Mouse (Mus musculus) ES-Bruce4 (cell line): Measurements from ENCODE around the gene Lin7c. TPM values are rescaled to one million over a fixed set of nuclear protein-coding genes. Genes with fewer than 3 reads are reported as not detected.

Experiments
- H3K27ac ChIP-seq: 2 replicates; pipeline ENCODE4 v1.5.1; 2012; ENCODE audit warnings: low read length, inconsistent platforms; ENCODE audit not compliant: insufficient read depth
- H3K27me3 ChIP-seq: 2 replicates; pipeline ENCODE4 v1.6.1; 2012; ENCODE audit warnings: mild to moderate bottlenecking, low read length, inconsistent platforms; ENCODE audit not compliant: control insufficient read depth, poor library complexity, insufficient read depth, severe bottlenecking
- H3K36me3 ChIP-seq: 2 replicates; pipeline ENCODE4 v1.6.1; 2012; ENCODE audit warnings: inconsistent platforms, mild to moderate bottlenecking, low read length, moderate library complexity; ENCODE audit not compliant: control insufficient read depth, poor library complexity, insufficient read depth, severe bottlenecking
- H3K4me1 ChIP-seq: one replicate; pipeline ENCODE4 v1.8.1; 2011; ENCODE audit warnings: low read length; ENCODE audit not compliant: control insufficient read depth, insufficient read depth
- H3K4me3 ChIP-seq: 2 replicates; pipeline ENCODE4 v1.5.1; 2011; ENCODE audit warnings: low read depth, mild to moderate bottlenecking, low read length
- H3K9ac ChIP-seq: 2 replicates; pipeline ENCODE4 v1.6.1; 2012; ENCODE audit warnings: low read depth, mild to moderate bottlenecking, inconsistent platforms; ENCODE audit not compliant: poor library complexity, severe bottlenecking
- H3K9me3 ChIP-seq: replicated peaks from 2 replicates; pipeline ENCODE4 v1.6.1; 2012; ENCODE audit warnings: mild to moderate bottlenecking, low read length, inconsistent platforms; ENCODE audit not compliant: control insufficient read depth, poor library complexity, insufficient read depth, severe bottlenecking
- CTCF ChIP-seq: IDR thresholded peaks from one replicate; pipeline ENCODE4 v1.8.1; 2011; ENCODE audit warnings: low read depth, low read length
- EP300 ChIP-seq: IDR thresholded peaks from 2 replicates; pipeline ENCODE4 v1.6.1; 2011; ENCODE audit warnings: low read depth, low read length; ENCODE audit not compliant: insufficient read depth
- POLR2A ChIP-seq: IDR thresholded peaks from one replicate; pipeline ENCODE4 v1.8.1; 2011; ENCODE audit warnings: low read length; ENCODE audit not compliant: insufficient read depth
- polyA plus RNA-seq: library from polyadenylated mRNA; stranded (reverse); fragments of >200 nt; gene quantifications from 2 replicates; pipeline ENCODE4 v1.2.4, GENCODE M21; 2011; ENCODE audit warnings: low read depth; ENCODE audit not compliant: missing spikeins, insufficient read depth, insufficient read length

The Lin7c gene
- polyA plus RNA-seq, 1 experiment = 139 TPM

DNA sequence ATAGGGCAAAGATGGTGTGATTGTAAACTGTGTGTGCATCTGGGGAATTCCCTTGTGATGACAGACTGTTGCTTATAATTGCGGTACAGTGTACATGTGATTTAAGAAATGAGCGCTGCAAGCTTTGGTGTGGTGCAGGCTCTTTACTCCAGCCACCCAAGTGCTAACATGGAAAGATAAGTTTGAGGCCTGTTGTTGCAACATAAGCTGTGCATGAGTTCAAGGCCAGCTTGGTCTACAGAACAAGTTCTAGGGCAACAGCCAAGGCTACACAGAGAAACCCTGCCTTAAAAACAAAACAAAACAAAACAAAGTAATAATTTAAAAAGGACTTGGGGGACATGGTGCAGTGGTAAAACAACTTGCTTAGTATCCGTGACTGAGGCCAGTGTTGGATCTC is 44.5 kb downstream of the Lin7c start:
- Histone ChIP-seq H3K27me3 (no peaks in the 10 kb centered on the region), H3K9me3 (no peaks in the 10 kb centered on the region), H3K36me3 (0 out of 2 replicates have a peak, but pooled peaks cover 2% of the 10 kb centered on the region), H3K27ac (no peak overlapping the region), H3K4me1 (no peaks in the 10 kb centered on the region), H3K4me3 (no peak overlapping the region), H3K9ac (no peak overlapping the region)
- TF ChIP-seq CTCF (no peak), EP300 (no peak), POLR2A (no peak)

DNA sequence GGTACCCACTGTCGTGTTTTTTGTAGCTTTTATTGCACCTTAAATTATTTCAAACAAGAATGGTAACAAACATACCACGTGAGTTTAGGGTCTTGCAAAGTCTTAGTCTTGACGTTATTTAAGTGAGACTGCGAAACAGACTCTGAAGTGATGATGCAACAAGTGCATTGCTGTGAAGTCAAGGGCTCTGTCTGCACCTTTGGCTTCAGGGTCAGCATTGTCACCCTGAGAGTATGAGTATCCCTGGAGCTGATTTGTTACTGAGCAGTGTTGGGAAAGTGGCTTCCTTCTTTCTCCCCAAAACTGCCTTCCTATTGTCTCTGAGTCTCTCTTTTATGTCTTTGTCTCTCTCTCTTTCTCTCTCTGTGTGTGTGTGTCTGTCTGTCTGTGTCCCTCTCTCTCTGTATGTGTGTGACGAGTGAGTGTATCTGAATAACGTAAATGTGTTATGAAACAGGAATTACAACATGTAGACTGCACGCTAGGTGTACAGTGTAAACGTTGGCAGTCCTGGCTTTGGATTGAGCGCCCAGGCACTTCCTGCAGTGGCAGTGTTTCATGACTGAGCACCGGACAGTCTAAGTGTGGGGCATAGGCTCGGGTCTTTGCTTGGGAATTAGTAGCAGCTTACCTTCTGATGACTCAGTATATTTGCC is 45.2 kb downstream of the Lin7c start:
- TF ChIP-seq CTCF = no peak
- TF ChIP-seq POLR2A = no peak
- TF ChIP-seq EP300 = no peak
- Histone ChIP-seq H3K36me3 (0 out of 2 replicates have a peak, but pooled peaks cover 2% of the 10 kb centered on the region), H3K9me3 (no peaks in the 10 kb centered on the region), H3K27ac (no peak overlapping the region), H3K4me3 (no peak overlapping the region), H3K27me3 (no peaks in the 10 kb centered on the region), H3K4me1 (no peaks in the 10 kb centered on the region), H3K9ac (no peak overlapping the region)

GRCm38 (mm10) chr2:109936410-109936755 is 45.7 kb downstream of the Lin7c start:
- no peak overlapping the region for H3K4me3 ChIP-seq
- H3K9me3 ChIP-seq = no peaks in the 10 kb centered on the region
- no peak overlapping the region for H3K9ac ChIP-seq
- no peaks in the 10 kb centered on the region for H3K4me1 ChIP-seq
- no peak overlapping the region for H3K27ac ChIP-seq
- H3K36me3 ChIP-seq = 0 out of 2 replicates have a peak, but pooled peaks cover 2% of the 10 kb centered on the region
- no peaks in the 10 kb centered on the region for H3K27me3 ChIP-seq
- TF ChIP-seq CTCF = no peak
- no peak for TF ChIP-seq EP300
- TF ChIP-seq POLR2A = no peak

DNA sequence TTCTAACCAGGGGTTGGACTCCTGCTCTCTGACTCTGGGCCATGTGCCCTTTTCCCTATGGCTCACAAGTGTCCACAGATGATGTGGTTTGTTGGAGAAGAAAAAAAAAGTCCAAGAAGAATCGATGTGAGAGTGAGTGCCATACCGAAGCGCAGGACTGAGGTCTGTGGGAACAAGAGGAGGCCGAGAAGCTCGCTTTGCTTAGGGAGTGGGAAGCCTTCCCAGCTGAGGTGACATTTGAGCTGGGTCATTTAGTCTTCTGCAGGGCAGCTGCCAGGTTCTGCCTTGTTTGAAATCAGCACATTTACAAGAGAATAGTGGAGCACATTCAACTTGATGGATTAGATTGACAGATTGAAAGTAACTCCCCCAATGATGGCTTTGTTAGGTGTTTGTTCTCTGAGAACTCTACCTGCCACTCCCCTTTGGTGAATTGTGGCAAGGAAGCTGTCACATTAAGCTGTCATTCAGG is 51.4 kb downstream of the Lin7c start:
- Histone ChIP-seq H3K9ac (no peak overlapping the region), H3K36me3 (no peaks in the 10 kb centered on the region), H3K27ac (no peak overlapping the region), H3K4me1 (peaks cover 7% of the 10 kb centered on the region), H3K27me3 (no peaks in the 10 kb centered on the region), H3K9me3 (no peaks in the 10 kb centered on the region), H3K4me3 (no peak overlapping the region)
- no peak for TF ChIP-seq POLR2A
- TF ChIP-seq CTCF = no peak
- peak; percentile 79 for TF ChIP-seq EP300

DNA sequence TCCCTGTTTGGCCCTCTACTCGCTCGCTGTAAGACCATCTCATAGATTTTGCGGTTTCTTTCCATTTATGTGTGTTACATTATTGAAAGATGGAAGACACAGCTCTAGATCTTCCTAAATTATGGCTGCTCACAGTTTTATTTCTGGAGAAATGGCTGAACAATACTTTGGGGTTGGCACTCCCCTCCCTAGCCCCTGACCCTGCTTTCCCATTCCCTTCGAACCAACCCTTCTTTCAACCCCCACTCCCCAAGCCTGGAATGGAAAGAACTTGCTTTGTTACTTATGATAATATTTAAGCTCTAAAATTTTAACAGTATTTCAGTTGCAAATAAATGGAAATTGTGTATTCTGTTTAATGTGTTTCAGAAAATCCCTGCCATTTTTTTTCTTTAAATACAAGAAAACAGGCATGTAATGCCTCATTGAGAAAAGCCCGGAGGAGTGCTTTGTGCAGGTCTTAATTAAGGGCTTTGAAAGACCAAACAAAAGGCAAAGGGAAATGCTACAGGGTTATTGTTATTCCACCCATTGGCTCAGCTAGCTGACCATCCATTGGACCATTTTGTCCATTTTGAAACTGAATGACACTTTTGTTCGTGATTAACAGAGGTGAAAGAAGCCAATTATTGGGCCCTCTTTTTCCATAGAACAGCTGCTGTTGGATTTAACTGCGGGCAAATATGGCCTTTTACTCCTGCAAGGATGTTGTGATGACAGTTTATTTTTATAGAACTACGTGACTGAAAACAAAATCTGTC is 52.3 kb downstream of the Lin7c start:
- Histone ChIP-seq H3K27ac (no peak overlapping the region), H3K36me3 (no peaks in the 10 kb centered on the region), H3K4me3 (no peak overlapping the region), H3K9ac (no peak overlapping the region), H3K9me3 (no peaks in the 10 kb centered on the region), H3K27me3 (no peaks in the 10 kb centered on the region), H3K4me1 (peaks cover 7% of the 10 kb centered on the region)
- no peak for TF ChIP-seq CTCF
- no peak for TF ChIP-seq POLR2A
- TF ChIP-seq EP300 = 0 out of 2 replicates have a peak, but pooled peaks have one; percentile 22

GRCm38 (mm10) chr2:109944995-109945394 is 54.3 kb downstream of the Lin7c start:
- Histone ChIP-seq H3K27me3 (no peaks in the 10 kb centered on the region), H3K4me3 (no peak overlapping the region)
- TF ChIP-seq CTCF (no peak), POLR2A (no peak), EP300 (no peak)

More at GRCm38 (mm10) chr2:109944995-109945394, 54.3 kb downstream of the Lin7c start:
- Histone ChIP-seq H3K27ac (no peak overlapping the region), H3K9me3 (no peaks in the 10 kb centered on the region), H3K9ac (no peak overlapping the region), H3K36me3 (no peaks in the 10 kb centered on the region), H3K4me1 (peaks cover 7% of the 10 kb centered on the region)
